Mouse (Mus musculus) midbrain, embryonic 14.5 days (tissue): Measurements from ENCODE around the gene Dab2. TPM values are rescaled to one million over a fixed set of nuclear protein-coding genes. Genes with fewer than 3 reads are reported as not detected.

Experiments
- ATAC-seq: fragments of 200-750 bp; cut with Nextera tagmentation; 2 replicates; pipeline ENCODE4 v1.8.0; 2017; ENCODE audit warnings: moderate number of reproducible peaks, moderate library complexity; ENCODE audit not compliant: low FRiP score, low TSS enrichment
- DNase-seq: peaks from one replicate; pipeline ENCODE4 v3.0.0-alpha.2; 2015
- H3K27ac ChIP-seq: fragments of 300-500 bp; sonication (generic); replicated peaks from 2 replicates; pipeline ENCODE4 v1.5.1; 2014; ENCODE audit warnings: mild to moderate bottlenecking, low read depth, low read length, moderate library complexity
- H3K27me3 ChIP-seq: fragments of 300-500 bp; sonication (generic); 2 replicates; pipeline ENCODE4 v1.6.1; 2014; ENCODE audit warnings: low read length, control low read depth, mixed read lengths; ENCODE audit not compliant: control insufficient read depth, insufficient read depth
- H3K36me3 ChIP-seq: fragments of 300-500 bp; sonication (generic); 2 replicates; pipeline ENCODE4 v1.6.1; 2014; ENCODE audit warnings: low read length, control low read depth; ENCODE audit not compliant: control insufficient read depth, insufficient read depth
- H3K4me1 ChIP-seq: fragments of 300-500 bp; sonication (generic); 2 replicates; pipeline ENCODE4 v1.6.1; 2014; ENCODE audit warnings: mild to moderate bottlenecking, antibody characterized with exemption, low read length, control low read depth; ENCODE audit not compliant: control insufficient read depth, insufficient read depth
- H3K4me2 ChIP-seq: fragments of 300-500 bp; sonication (generic); 2 replicates; pipeline ENCODE4 v1.6.1; 2014; ENCODE audit warnings: mild to moderate bottlenecking, low read length, moderate library complexity
- H3K4me3 ChIP-seq: fragments of 300-500 bp; sonication (generic); replicated peaks from 2 replicates; pipeline ENCODE4 v1.5.1; 2014; ENCODE audit warnings: low read depth, low read length
- H3K9ac ChIP-seq: fragments of 300-500 bp; sonication (generic); replicated peaks from 2 replicates; pipeline ENCODE4 v1.6.1; 2014; ENCODE audit warnings: mild to moderate bottlenecking, low read length, moderate library complexity
- H3K9me3 ChIP-seq: fragments of 300-500 bp; sonication (generic); 2 replicates; pipeline ENCODE4 v1.6.1; 2016; ENCODE audit warnings: low read length, control low read depth, mixed read lengths; ENCODE audit not compliant: control insufficient read depth
- WGBS: fragments of 180-500 bp; shearing (Covaris S2); extraction: QIAGEN DNeasy Blood & Tissue Kit; methylation state at CpG from one replicate; pipeline ENCODE4 v1.1.7; 2014; 5-methylcytosine and 5-hydroxymethylcytosine counted together
- polyA plus RNA-seq: library from polyadenylated mRNA; unstranded; fragments of >200 nt; fragmentation: Nextera tagmentation; extraction: Ambion mirVana; gene quantifications from 2 replicates; pipeline ENCODE4 v1.2.1, GENCODE M21; 2014

The Dab2 gene
- polyA plus RNA-seq, result 3.9 and 26.2 TPM in 2 replicates

- Histone ChIP-seq H3K4me3 (no peak within 1 kb of the TSS), H3K4me2 (no peak within 1 kb of the TSS), H3K36me3 (no peaks in the 10 kb centered on the region), H3K9ac (no peak within 1 kb of the TSS), H3K4me1 (no peaks in the 10 kb centered on the region), H3K27ac (no peak within 1 kb of the TSS), H3K9me3 (no peaks in the 10 kb centered on the region), H3K27me3 (no peaks in the 10 kb centered on the region)
- 64% methylated on average over 3 of the region's 3 CpGs for WGBS
- DNase-seq (no peak), ATAC-seq (no peak)
Measured at GRCm38 (mm10) chr15:6299554-6299953, at the start of gene Dab2. Gene Dab2, plus strand, starts transcription at chr15:6299788.

GRCm38 (mm10) chr15:6253471-6253870 is 46.1 kb upstream of the Dab2 start:
- H3K36me3 ChIP-seq, result no peaks in the 10 kb centered on the region
- no peak overlapping the region for H3K4me2 ChIP-seq
- no peaks in the 10 kb centered on the region for H3K27me3 ChIP-seq
- ATAC-seq (no peak), DNase-seq (no peak)
- no peak overlapping the region for H3K27ac ChIP-seq
- no peaks in the 10 kb centered on the region for H3K9me3 ChIP-seq
- H3K4me1 ChIP-seq, result no peaks in the 10 kb centered on the region
- no peak overlapping the region for H3K4me3 ChIP-seq
- no peak overlapping the region for H3K9ac ChIP-seq
- 78% methylated on average over 2 of the region's 2 CpGs for WGBS

- WGBS, result 93% methylated on average over 2 of the region's 2 CpGs
- DNase-seq (no peak), ATAC-seq (no peak)
- no peaks in the 10 kb centered on the region for H3K27me3 ChIP-seq
- H3K4me1 ChIP-seq, result no peaks in the 10 kb centered on the region
- H3K36me3 ChIP-seq, result no peaks in the 10 kb centered on the region
- H3K4me2 ChIP-seq, result no peak overlapping the region
- no peak overlapping the region for H3K4me3 ChIP-seq
- no peak overlapping the region for H3K9ac ChIP-seq
- no peak overlapping the region for H3K27ac ChIP-seq
- H3K9me3 ChIP-seq, result no peaks in the 10 kb centered on the region
Measured at GRCm38 (mm10) chr15:6254383-6254782, 45.2 kb upstream of the Dab2 start.

GRCm38 (mm10) chr15:6257049-6257448 is 42.5 kb upstream of the Dab2 start:
- Histone ChIP-seq H3K4me3 (no peak overlapping the region), H3K27me3 (no peaks in the 10 kb centered on the region), H3K9me3 (no peaks in the 10 kb centered on the region), H3K36me3 (no peaks in the 10 kb centered on the region), H3K9ac (no peak overlapping the region), H3K4me2 (no peak overlapping the region), H3K27ac (no peak overlapping the region), H3K4me1 (no peaks in the 10 kb centered on the region)
- no peak for DNase-seq
- 91% methylated on average over 2 of the region's 2 CpGs for WGBS
- no peak for ATAC-seq

GRCm38 (mm10) chr15:6259957-6260740 is 39.4 kb upstream of the Dab2 start:
- Histone ChIP-seq H3K27ac (no peak overlapping the region), H3K9ac (no peak overlapping the region), H3K4me2 (no peak overlapping the region), H3K9me3 (no peaks in the 10 kb centered on the region), H3K36me3 (no peaks in the 10 kb centered on the region), H3K4me3 (no peak overlapping the region), H3K4me1 (no peaks in the 10 kb centered on the region), H3K27me3 (no peaks in the 10 kb centered on the region)
- DNase-seq (no peak), ATAC-seq (no peak)
- 53% methylated on average over 3 of the region's 3 CpGs for WGBS

GRCm38 (mm10) chr15:6260741-6261430 is 38.7 kb upstream of the Dab2 start:
- DNase-seq (no peak), ATAC-seq (no peak)
- Histone ChIP-seq H3K4me3 (no peak overlapping the region), H3K4me1 (no peaks in the 10 kb centered on the region), H3K9ac (no peak overlapping the region), H3K4me2 (no peak overlapping the region), H3K36me3 (no peaks in the 10 kb centered on the region), H3K27ac (no peak overlapping the region), H3K27me3 (no peaks in the 10 kb centered on the region), H3K9me3 (no peaks in the 10 kb centered on the region)
- WGBS, result 86% methylated on average over 6 of the region's 6 CpGs

- Histone ChIP-seq H3K27ac (no peak overlapping the region), H3K27me3 (no peaks in the 10 kb centered on the region), H3K4me1 (no peaks in the 10 kb centered on the region), H3K9ac (no peak overlapping the region), H3K4me2 (no peak overlapping the region), H3K4me3 (no peak overlapping the region), H3K9me3 (no peaks in the 10 kb centered on the region), H3K36me3 (no peaks in the 10 kb centered on the region)
- DNase-seq, result no peak
- WGBS, result 85% methylated on average over 3 of the region's 3 CpGs
- no peak for ATAC-seq
Measured at GRCm38 (mm10) chr15:6267147-6267758, 32.3 kb upstream of the Dab2 start.

- 76% methylated on average over 11 of the region's 11 CpGs for WGBS
- Histone ChIP-seq H3K36me3 (no peaks in the 10 kb centered on the region), H3K9ac (no peak overlapping the region), H3K4me3 (no peak overlapping the region), H3K27me3 (no peaks in the 10 kb centered on the region), H3K4me1 (no peaks in the 10 kb centered on the region), H3K27ac (no peak overlapping the region), H3K4me2 (no peak overlapping the region), H3K9me3 (no peaks in the 10 kb centered on the region)
- no peak for ATAC-seq
- DNase-seq, result no peak
Measured at GRCm38 (mm10) chr15:6278606-6279468, 20.8 kb upstream of the Dab2 start.
